Mouse (Mus musculus) forebrain, postnatal 0 days (tissue): ENCODE results near the gene Tpcn1. TPM values are rescaled to one million over a fixed set of nuclear protein-coding genes. Genes with fewer than 3 reads are reported as not detected.

Experiments
- ATAC-seq: fragments of 200-750 bp; cut with Nextera tagmentation; 2 replicates; pipeline ENCODE4 v1.8.0; 2017; ENCODE audit warnings: mild to moderate bottlenecking, moderate library complexity
- DNase-seq: peaks from one replicate; pipeline ENCODE4 v3.0.0-alpha.2; 2015
- H3K27ac ChIP-seq: fragments of 300-500 bp; sonication (generic); 2 replicates; pipeline ENCODE4 v1.5.1; 2014; ENCODE audit warnings: low read depth, mild to moderate bottlenecking, antibody characterized with exemption, low read length, moderate library complexity, mixed read lengths
- H3K27me3 ChIP-seq: fragments of 300-500 bp; sonication (generic); 2 replicates; pipeline ENCODE4 v1.6.1; 2014; ENCODE audit warnings: mild to moderate bottlenecking, low read length, mixed read lengths; ENCODE audit not compliant: insufficient read depth
- H3K36me3 ChIP-seq: fragments of 300-500 bp; sonication (generic); 2 replicates; pipeline ENCODE4 v1.6.1; 2014; ENCODE audit warnings: mild to moderate bottlenecking, moderate library complexity; ENCODE audit not compliant: insufficient read depth
- H3K4me1 ChIP-seq: fragments of 300-500 bp; sonication (generic); 2 replicates; pipeline ENCODE4 v1.6.1; 2014; ENCODE audit warnings: antibody characterized with exemption; ENCODE audit not compliant: insufficient read depth
- H3K4me2 ChIP-seq: fragments of 300-500 bp; sonication (generic); 2 replicates; pipeline ENCODE4 v1.6.1; 2014; ENCODE audit warnings: low read depth, mild to moderate bottlenecking, moderate library complexity
- H3K4me3 ChIP-seq: fragments of 300-500 bp; sonication (generic); 2 replicates; pipeline ENCODE4 v1.5.1; 2014; ENCODE audit warnings: low read depth, low read length, mixed read lengths
- H3K9ac ChIP-seq: fragments of 300-500 bp; sonication (generic); 2 replicates; pipeline ENCODE4 v1.6.1; 2014; ENCODE audit warnings: mild to moderate bottlenecking
- H3K9me3 ChIP-seq: fragments of 300-500 bp; sonication (generic); 2 replicates; pipeline ENCODE4 v1.6.1; 2016; ENCODE audit warnings: low read length
- CTCF ChIP-seq: sonication (generic); IDR thresholded peaks from 2 replicates; pipeline ENCODE4 v1.5.1; 2016; ENCODE audit warnings: antibody characterized with exemption, control low read depth, low read depth
- WGBS: fragments of 180-500 bp; shearing (Covaris S2); extraction: QIAGEN DNeasy Blood & Tissue Kit; methylation state at CpG from one replicate; pipeline ENCODE4 v1.1.7; 2014; 5-methylcytosine and 5-hydroxymethylcytosine counted together
- polyA plus RNA-seq: library from polyadenylated mRNA; unstranded; fragments of >200 nt; fragmentation: Nextera tagmentation; extraction: Ambion mirVana; gene quantifications from 2 replicates; pipeline ENCODE4 v1.2.1, GENCODE M21; 2015
- total RNA-seq: library from RNA; depleted of rRNA; stranded (reverse); fragments of >200 nt; gene quantifications from 2 replicates; pipeline ENCODE4 v1.2.3, GENCODE M21; 2014

Tpcn1 gene
- total and polyA plus RNA-seq, 2 experiments from 2014 or later: 11.1 to 14.3 TPM

GRCm38 (mm10) chr5:120620375-120621077 is 32.1 kb upstream of the Tpcn1 start:
- Histone ChIP-seq H3K4me3 (no peak overlapping the region), H3K27me3 (no peaks in the 10 kb centered on the region), H3K9ac (no peak overlapping the region), H3K4me1 (no peaks in the 10 kb centered on the region), H3K9me3 (no peaks in the 10 kb centered on the region), H3K27ac (no peak overlapping the region), H3K36me3 (peaks cover 67% of the 10 kb centered on the region), H3K4me2 (no peak overlapping the region)
- peak; percentile 99 for TF ChIP-seq CTCF
- peak; percentile 92 for DNase-seq
- ATAC-seq: peak; percentile 53
- 69% methylated on average over 18 of the region's 18 CpGs for WGBS

GRCm38 (mm10) chr5:120619201-120619600 is 30.7 kb upstream of the Tpcn1 start:
- no peak overlapping the region for H3K27ac ChIP-seq
- no peak overlapping the region for H3K9ac ChIP-seq
- H3K4me3 ChIP-seq: no peak overlapping the region
- peak; percentile 79 for DNase-seq
- 17% methylated on average over 5 of the region's 5 CpGs for WGBS
- TF ChIP-seq CTCF: peak; percentile 90
- no peak for ATAC-seq
- H3K36me3 ChIP-seq: peaks cover 55% of the 10 kb centered on the region
- H3K4me1 ChIP-seq: no peaks in the 10 kb centered on the region
- H3K4me2 ChIP-seq: no peak overlapping the region
- no peaks in the 10 kb centered on the region for H3K27me3 ChIP-seq
- H3K9me3 ChIP-seq: no peaks in the 10 kb centered on the region

- peaks cover 52% of the 10 kb centered on the region for H3K36me3 ChIP-seq
- DNase-seq (no peak), ATAC-seq (no peak)
- no peaks in the 10 kb centered on the region for H3K27me3 ChIP-seq
- no peak overlapping the region for H3K9ac ChIP-seq
- no peak for TF ChIP-seq CTCF
- no peak overlapping the region for H3K27ac ChIP-seq
- H3K9me3 ChIP-seq: no peaks in the 10 kb centered on the region
- H3K4me1 ChIP-seq: 0 out of 2 replicates have a peak, but pooled peaks cover 3% of the 10 kb centered on the region
- WGBS: 88% methylated on average over 12 of the region's 12 CpGs
- no peak overlapping the region for H3K4me3 ChIP-seq
- no peak overlapping the region for H3K4me2 ChIP-seq
These were observed 30.3 kb upstream of the Tpcn1 start for GRCm38 (mm10) chr5:120618778-120619177.

- H3K27me3 ChIP-seq: no peaks in the 10 kb centered on the region
- H3K27ac ChIP-seq: no peak overlapping the region
- 97% methylated on average over 4 of the region's 4 CpGs for WGBS
- DNase-seq (peak; percentile 50), ATAC-seq (no peak)
- H3K4me1 ChIP-seq: peaks cover 11% of the 10 kb centered on the region; the same call in 1 of the 2 replicates
- H3K9me3 ChIP-seq: no peaks in the 10 kb centered on the region
- peak; percentile 78 for TF ChIP-seq CTCF
- H3K4me3 ChIP-seq: no peak overlapping the region
- no peak overlapping the region for H3K4me2 ChIP-seq
- H3K9ac ChIP-seq: no peak overlapping the region
- peaks cover 33% of the 10 kb centered on the region for H3K36me3 ChIP-seq
These were observed 27.4 kb upstream of the Tpcn1 start for GRCm38 (mm10) chr5:120615903-120616302.

- peak; percentile 100 for DNase-seq
- Histone ChIP-seq H3K36me3 (peaks cover 6% of the 10 kb centered on the region), H3K4me2 (peak overlapping the region; percentile 67), H3K27ac (peak overlapping the region; percentile 93), H3K9me3 (no peaks in the 10 kb centered on the region), H3K27me3 (no peaks in the 10 kb centered on the region), H3K4me3 (peak overlapping the region; percentile 76), H3K9ac (peak overlapping the region; percentile 73), H3K4me1 (peaks cover 11% of the 10 kb centered on the region; the same call in 1 of the 2 replicates)
- WGBS: under 1% methylated on average over 69 of the region's 69 CpGs
- TF ChIP-seq CTCF: no peak
- peak; percentile 92 for ATAC-seq
These were observed 24.5 kb upstream of the Tpcn1 start for GRCm38 (mm10) chr5:120612822-120613604.

GRCm38 (mm10) chr5:120612442-120612821 is 24.0 kb upstream of the Tpcn1 start, which contains the start of the genes Rita1 and Ddx54:
Gene Rita1 (minus strand): TSS chr5:120612589.
Gene Ddx54 (plus strand): TSS chr5:120612739.
- no peak for TF ChIP-seq CTCF
- H3K4me2 ChIP-seq: peak within 1 kb of the TSS; percentile 67
- ATAC-seq: peak; percentile 82
- under 1% methylated on average over 22 of the region's 22 CpGs for WGBS
- no peaks in the 10 kb centered on the region for H3K27me3 ChIP-seq
- H3K27ac ChIP-seq: peak within 1 kb of the TSS; percentile 93
- peaks cover under 1% of the 10 kb centered on the region; the same call in 1 of the 2 replicates for H3K36me3 ChIP-seq
- H3K4me1 ChIP-seq: peaks cover 11% of the 10 kb centered on the region; the same call in 1 of the 2 replicates
- peak within 1 kb of the TSS; percentile 73 for H3K9ac ChIP-seq
- peak within 1 kb of the TSS; percentile 76 for H3K4me3 ChIP-seq
- no peaks in the 10 kb centered on the region for H3K9me3 ChIP-seq
- no peak for DNase-seq
